Mouse (Mus musculus): ENCODE data around the gene Cep68. TPM values are rescaled to one million over a fixed set of nuclear protein-coding genes. Genes with fewer than 3 reads are reported as not detected.

Gene Cep68
- 10 to 100 TPM; 35.0 to 35.8 TPM for total RNA-seq (2021)
- long read RNA-seq, experiment 1, full-length matches to known transcripts: 25 of 37 reads
- long read RNA-seq, experiment 1, partial matches to known transcripts: 8 of 37 reads
- long read RNA-seq, experiment 1, other reads (novel, unspliced or antisense): 4 of 37 reads
- long read RNA-seq, experiment 2, full-length matches to known transcripts: 32 of 45 reads
- long read RNA-seq, experiment 2, partial matches to known transcripts: 6 of 45 reads
- long read RNA-seq, experiment 2, other reads (novel, unspliced or antisense): 7 of 45 reads

DNA sequence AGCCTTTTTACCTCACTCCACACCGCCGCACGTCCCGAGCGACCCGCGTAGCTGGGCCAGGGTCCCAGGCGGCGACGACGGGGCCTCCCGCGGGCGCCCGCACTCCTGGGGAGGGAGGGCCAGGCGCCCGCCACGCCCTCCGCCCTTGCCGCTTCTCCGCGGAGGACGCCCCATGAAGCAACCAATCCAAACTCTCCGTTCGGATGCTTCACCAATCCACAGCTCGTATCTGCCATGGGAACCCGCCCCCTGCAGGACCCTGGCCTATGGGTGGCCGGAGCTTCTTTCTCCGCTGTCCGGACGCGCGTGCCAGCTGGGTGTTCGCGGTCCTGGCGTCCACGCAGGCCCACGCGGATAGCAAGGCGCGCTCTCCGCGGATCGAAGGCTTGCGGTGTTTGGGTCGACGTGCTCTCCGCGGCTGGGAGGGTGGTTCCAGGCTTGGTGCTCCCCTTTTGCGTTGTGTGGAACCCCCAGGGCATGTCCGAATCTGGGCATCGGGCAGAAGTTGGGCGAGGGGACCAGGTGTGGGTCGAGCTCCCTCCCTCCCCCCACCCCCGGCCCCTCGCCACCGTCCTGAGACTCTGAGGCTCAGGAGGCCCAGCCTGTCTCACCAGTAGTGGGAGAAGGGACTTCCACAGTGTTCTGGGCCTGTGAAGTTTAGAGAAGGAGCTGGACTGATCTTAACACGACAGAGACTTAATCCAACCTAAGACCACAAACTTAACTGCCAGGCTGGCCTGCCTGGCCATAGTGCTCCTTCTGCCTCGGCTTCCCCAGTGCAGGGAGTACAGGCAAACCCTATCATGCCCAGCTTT lies at the start of gene Cep68:
Gene Cep68, minus strand, starts transcription at position 134 of the 815 bp plus-strand sequence.
- DNase-seq (ENCODE audit: low spot score in 2 of 2): peak; percentile 87 to 94

DNA sequence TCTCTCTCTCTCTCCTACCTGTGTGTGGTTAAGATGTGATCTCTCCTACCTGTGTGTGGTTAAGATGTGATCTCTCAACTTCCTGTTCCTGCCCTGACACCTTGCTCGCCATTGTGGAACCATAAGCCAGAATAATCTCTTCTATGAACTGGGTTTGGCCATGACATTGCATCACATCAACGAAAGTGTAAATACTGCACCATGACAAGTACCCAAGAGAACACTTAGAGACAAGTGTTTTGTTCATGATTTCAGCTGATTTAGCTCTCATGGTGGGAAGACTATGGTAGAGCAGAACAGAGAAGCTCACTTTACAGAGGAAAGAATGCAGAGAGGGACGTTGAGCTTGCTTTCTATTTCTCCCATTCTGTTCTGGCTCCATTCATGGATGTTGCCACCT lies 35.2 kb upstream of the Cep68 start:
- DNase-seq (ENCODE audit: low spot score in 2 of 2): no peak

DNA sequence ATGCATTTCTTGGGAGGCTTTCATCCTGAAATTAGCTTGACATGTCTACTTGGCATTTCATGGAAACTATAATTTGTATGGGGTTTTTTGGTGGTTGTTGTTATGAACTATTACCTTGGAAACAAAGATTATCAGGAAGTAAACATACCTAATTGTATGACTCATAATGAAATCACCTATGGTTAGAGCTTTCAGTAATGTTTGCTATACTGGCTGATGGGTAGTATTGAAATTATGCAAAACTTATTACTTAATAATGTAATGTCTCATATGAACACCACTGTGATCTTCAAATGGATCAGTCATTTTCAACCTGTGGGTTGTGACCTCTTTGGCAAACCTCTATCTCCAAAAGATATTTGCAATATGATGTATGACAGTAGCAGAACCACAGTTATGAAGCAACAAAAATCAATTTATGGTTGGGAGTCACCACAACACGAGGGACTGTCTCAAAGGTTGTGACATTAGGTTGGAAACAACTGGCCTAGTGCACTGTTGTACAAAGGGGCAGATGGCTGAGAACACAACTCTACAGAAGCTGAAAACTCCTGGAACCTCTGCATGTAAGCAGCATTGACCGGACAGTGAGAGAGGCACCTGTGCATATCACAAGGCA lies 33.5 kb upstream of the Cep68 start:
- DNase-seq (ENCODE audit: low spot score in 2 of 2): no peak

DNA sequence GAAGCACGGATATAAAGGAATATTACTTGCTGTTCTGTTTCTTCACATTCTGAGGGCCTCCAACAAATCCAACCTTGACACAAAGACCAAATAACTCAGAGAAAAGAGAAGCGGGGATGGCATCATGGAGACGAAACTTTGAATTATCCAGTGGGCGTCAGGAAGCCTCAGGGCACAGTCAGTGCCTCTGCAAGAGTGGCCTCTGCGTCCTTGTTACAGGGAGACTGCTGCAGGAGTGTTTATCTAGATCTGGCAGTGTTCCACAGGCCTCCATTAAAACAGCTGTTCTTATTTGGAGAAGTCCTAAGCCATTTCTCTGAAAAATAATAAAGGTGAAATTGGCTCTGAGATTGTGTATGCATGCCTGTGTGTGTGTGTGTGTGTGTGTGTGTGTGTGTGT lies 31.8 kb upstream of the Cep68 start:
- DNase-seq (ENCODE audit: low spot score in 2 of 2): no peak

DNA sequence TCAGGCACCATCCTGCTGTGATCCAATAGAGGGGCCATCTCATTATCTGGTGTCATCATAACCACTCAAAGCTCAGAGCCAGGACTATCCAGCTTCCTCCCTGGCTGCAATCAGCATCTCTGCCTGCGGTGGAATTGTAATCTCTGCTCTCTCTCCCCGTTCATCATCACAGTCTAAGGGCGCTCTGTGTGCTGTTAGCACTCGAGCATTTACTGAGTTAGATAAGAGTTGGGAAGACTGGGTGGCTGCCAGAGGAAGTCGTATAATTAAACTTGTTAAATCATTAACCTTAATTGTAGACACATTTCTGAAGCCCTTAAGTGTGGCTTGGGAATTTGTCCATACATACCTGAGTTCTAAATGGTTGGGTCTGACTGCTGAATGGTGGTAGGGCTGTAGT lies 29.5 kb upstream of the Cep68 start:
- DNase-seq (ENCODE audit: low spot score in 2 of 2): no peak

DNA sequence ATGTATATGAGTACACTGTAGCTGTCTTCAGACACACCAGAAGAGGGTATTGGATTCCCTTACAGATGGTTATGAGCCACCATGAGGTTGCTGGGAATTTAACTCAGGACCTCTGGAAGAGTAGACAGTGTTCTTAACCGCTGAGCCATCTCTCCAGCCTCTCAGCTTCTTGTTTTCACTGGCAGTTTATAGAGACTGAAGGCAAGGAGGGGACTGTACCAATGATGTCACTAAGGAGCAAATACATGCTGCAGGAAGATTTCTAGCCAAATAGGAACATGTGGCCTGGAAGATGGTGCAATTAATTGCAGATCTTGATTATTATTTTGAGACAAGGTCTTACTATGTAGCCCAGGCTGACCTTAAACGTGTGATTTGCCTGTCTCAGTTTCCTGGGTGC lies 27.9 kb upstream of the Cep68 start:
- no peak for DNase-seq (ENCODE audit: low spot score in 2 of 2)

DNA sequence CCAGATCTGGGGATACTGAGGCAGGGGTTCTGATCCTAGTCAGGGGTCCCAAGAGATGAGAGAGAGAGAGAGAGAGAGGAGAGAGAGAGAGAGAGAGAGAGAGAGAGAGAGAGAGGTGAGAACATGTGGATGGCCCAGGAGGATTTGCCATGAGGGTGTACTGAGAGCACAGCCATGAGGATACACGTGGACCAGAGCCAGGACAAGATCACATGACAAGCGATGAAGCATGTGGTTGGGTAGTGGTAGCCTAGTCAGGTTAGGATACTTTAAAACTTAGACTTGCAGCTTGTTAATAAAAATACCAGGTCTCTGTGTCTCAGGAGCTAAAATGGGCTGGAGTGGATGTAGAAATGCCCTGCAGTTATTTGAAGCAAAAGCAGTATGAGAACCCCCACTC lies 26.7 kb upstream of the Cep68 start:
- no peak for DNase-seq (ENCODE audit: low spot score in 2 of 2)

DNA sequence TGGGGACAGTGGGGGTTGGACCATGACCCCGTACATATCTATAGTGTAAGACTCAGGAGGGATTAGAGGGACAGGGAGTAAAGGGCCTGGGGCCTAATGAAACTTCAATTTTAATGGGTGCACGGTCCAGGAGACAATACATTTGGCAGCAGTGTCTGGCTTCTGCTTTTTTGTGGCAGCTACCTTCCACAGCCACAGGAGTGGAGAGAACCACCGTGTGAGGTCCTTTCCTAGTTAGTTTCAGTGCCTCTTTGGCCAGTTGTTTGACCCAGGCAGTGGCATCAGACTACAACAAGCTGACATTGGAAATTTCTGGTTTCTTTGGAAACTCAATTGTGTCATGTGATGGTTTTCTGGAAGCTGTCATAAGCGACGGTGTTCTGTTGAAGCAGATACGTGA lies 20.7 kb upstream of the Cep68 start:
- no peak for DNase-seq (ENCODE audit: low spot score in 2 of 2)

DNA sequence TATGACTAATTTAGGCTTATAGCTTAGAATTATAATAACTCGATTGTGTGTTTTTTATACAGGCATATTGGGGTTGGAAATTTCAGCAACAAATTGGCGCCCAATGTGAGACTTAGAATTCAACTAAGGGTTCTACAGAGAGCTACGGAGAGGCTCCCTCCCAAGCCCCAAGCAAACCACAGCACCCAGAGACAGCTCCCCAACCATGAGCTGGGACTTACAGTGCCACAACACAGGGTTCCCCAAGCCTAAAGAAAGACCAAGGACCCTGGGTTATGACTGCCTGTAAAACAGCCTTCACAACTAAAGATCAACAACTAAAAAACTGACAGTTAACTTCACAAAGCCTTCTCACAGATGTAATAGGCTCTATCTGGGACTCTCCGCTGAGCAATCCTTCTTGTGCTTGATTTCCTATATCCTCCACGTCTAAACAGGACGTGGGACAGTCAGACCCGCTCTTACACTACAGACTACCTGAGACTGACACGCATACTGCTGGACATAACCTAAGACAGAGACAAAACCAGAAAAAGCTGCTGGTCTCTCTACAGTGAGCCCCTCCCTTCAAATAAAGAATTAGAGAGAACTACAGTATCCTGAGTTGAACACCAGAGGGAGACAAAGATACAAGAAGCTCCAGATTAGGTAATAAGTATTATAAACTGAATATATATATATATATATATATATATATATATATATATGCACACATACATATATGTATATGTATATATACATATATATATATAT lies 13.6 kb upstream of the Cep68 start:
- no peak for DNase-seq (ENCODE audit: low spot score in 2 of 2)

DNA sequence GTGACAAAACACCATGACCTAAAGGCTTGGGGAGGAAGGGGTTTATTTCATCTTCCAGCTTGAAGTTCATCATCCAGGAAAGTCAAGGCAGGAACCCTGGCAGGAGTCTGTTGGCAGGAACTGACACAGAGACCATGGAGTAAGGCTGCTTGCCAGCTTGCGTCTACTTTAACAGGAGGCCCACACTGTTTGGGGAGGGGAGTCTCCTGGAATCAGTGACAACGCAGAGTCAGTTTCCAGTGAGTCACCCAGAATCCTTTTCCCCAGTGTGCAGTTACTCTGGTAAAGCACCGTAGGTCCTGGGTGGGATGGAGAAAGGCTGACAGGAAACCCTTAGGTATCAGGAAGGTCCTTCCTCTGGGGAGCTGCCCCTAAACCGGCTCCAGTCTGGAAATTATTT lies 5.6 kb upstream of the Cep68 start:
- no peak for DNase-seq (ENCODE audit: low spot score in 2 of 2)

DNA sequence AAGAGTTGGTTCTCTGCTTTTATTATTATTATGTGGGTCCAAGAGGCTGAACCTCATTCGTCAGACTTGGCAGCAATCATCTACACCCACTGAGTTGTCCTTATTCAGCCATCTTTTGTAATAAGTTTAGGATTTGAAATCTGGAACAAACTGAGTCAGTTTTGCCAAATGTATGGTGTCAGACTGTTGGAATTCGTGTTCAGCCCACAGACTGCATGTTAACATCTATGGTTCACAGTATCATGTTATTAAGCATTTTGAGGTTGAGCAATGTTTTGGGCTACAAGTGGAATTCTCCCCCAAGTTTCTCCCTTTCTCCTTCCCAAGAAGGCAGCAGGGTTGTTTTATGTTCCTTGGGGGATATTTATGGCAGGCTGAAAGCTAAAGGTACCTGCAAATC lies 3.9 kb upstream of the Cep68 start:
- DNase-seq (ENCODE audit: low spot score in 2 of 2): no peak

DNA sequence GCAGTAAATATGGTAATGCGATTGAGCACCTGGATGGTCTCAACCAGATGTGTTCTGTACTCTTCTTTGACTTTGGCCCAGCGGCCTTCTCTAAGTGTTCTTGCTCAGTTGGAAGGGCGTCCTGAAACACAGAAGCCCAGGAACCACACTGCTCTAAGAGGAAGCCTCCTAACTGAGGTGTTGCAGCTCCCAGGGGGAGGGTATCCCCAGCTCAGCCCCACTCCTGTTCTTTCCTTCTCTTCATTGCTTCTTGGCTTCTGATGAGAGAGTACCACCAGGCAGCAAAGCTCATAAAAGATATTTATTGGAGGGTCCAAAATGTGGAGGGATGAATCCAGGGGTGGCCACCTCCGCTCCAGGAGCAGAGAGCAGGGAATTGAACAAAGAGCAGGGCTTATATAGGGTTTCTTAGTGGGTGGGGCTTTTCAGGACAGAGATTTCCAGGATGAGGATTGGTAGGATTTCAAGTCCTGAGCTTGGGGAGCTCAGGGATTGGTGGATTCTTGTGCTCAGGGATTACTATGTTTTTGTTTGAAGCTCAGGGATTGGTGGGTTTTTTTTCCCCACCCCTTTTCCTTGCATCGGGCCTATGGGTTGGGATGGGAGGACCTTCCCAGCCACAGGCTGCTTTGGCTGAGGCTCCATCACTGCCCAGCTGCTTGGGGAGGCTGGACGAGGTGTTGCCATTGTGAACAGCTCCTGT lies 1.4 kb upstream of the Cep68 start:
- DNase-seq (ENCODE audit: low spot score in 2 of 2): no peak

DNA sequence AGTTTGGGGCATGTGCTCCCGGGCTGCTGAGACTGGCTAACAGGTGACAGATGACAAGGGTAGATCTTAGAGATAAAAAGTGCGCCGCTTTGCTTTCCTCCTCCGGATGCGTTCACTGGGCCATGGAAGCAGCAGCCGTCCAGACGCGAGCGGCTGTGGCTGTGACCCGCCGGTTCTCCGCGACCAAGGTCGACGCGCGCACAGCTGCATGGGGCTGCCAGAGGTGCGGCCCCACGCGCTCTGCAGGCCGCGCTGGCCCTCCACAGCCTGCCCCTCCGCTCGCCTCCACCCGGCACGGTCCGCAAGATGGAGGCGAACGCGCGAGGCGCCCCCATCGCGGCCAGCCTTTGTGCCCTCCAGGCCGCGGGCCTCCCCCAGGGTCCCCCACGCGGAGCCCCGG lies 389 bp downstream of the Cep68 start:
- peak; percentile 34 to 54 for DNase-seq (ENCODE audit: low spot score in 2 of 2)

DNA sequence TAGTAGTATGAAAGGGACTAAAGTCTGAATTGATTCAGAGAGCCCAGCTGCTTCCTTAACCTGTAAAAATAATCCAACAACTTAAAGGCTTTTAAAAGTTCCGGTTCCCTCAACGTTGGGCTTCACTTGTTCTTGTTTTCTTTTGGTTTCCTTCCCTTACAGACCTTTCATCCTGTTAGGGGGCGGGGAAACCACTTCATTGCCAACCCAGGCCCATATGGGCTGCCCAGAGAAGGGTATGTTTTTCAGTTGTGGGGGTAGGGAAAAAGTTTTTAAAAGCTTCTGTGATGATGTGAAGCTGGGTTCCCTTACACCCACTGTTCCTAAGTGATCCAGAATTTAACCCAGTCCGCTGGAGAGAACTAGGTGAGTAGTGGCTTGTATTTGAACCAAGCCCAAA lies 952 bp downstream of the Cep68 start:
- DNase-seq (ENCODE audit: low spot score in 2 of 2): no peak

DNA sequence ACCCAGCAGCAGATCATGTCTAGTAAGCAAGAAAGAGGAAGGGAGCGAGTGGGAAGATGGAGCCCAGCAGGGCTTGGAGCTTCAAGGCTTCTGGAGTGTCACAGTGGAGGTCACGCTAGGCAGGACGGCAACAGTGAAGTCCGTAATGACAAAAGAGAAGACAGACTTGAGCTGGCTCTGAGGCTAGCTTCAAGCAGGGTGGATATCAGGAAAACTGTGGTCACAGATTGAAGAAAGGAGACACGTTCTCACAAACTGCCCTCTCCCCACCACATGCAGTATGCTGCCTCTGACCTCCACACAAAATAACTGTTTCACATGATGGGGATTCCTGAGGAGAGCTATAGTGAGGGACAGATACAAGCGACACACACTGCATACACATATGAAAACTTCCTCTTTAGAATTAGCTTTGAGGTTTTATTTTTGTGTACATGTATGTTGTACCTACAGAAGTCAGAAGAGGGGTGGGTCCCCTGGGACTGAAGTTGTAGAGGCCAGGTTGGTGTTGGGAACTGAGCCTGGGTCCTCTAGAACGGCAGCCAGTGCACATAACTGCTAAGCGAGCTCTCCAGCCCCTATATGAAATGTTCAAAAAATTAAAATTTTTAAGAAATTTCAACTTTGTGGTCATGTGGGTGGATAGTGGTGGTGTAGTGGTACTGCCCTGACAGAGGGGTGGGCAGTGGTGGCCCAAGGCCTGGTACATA lies 1.9 kb downstream of the Cep68 start:
- DNase-seq (ENCODE audit: low spot score in 2 of 2): no peak

DNA sequence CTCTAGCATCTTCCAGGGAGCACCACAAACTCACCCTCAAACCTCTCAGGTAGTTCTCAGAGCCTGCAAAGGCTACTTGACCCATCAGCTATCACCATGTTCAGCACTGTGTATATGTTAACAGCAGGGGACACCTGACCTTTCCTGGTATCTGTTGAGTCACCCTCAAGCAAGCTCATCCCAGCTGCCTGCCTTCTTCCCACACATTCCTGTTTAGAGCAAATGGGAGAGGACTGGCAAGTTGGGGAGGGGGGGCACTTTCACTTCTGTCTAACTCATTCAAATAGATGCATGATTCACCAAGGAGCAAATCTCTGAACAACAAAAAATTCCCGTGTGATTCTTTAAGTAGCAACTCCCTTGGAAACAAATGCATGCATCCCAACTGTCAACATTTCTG lies 2.6 kb downstream of the Cep68 start:
- no peak for DNase-seq (ENCODE audit: low spot score in 2 of 2)

DNA sequence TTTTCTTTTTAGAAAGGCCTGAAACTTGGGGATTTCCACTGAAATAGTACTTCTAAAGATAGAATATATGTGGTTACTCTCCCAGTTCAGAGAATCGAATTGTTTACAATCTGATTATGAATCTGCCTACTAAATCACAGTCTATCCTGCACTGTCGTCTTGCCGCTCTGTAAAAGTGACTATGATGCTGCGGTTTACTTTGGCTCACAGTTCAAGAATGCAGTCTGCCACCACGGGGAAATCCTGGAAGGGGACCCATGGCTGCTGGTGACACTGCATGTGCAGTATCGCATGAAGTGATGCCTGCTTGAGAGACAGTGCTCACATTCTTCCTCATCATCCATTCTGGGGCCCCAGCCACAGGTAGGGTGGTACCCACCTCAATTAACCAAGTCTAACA lies 3.9 kb downstream of the Cep68 start:
- no peak for DNase-seq (ENCODE audit: low spot score in 2 of 2)

DNA sequence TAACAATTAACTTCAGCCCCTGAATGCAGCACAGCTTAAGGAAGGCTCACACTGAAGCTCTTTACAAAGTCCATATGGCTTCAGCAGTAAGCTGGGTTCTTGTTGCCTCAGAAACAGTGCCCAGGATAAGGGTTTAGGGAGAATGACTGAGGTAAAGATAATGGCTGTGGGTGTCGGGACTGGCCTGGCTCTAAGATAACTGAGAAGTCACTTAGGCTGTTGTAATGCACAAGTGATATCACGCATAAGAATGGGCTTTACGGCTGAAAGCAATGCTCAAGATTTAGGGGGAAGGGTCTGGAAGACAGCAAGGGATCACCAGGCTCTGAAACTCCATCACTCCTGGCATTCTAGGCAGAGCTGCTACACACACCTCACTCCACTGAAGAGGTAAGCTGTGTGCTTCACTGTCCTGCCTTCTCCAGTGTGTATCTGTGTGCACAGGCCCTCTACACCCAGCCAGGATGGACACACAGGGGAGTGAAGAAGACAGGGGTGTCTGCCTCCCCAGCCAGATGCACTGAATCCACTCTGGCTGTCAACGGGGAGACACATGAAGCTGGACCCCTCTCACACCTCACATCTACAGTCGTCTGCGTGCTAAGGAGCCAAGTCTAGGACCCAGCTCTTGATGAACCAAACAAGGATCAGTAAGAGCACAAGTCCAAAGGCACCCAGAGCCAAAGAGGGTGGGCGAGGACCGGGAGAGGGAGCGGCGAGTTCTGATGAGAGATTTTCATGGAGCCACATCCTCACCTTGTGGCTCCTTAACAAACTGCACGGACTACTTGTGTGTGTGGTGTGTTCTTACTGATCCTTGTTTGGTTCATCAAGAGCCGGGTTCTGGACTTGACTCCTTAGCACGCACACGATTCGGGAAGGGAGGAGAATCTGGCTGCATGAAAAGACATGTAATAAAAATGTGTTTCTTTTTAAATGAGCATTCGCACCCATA lies 4.6 kb downstream of the Cep68 start:
- no peak for DNase-seq (ENCODE audit: low spot score in 2 of 2)

DNA sequence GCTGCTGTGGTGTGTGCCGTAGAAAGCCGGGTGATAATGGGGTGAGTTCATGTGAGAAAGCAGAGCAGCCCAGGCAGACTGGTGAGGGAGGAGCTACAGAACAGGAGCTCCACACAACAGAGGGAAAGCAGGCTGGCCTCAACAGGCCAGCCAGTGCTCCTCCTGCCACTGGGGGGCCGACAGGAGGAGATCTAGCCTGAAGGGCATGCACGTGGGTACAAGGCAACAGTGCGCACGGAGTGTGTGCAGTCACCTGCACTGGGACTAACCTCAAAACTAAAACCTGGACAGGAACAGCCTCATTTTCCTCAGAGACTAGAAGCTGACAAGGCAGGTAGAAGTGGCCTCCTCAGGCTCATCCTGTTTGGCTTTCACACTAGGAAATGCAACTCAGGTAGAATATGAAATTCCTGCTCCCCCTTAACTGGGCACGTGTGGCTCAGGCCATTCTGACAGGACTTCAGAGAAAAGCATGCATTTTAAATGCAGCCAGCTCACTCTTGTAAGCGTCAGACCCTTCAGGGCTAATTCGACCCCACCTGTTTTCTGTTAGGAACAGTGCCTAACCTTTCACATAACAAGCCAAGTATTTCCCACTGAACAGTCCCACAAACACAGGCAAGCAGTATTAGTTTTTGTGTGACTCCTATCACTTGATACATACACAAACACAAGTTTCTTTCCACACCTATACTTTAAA lies 5.9 kb downstream of the Cep68 start:
- no peak for DNase-seq (ENCODE audit: low spot score in 2 of 2)

All from gastrocnemius, postnatal 4 days (tissue).